Mouse (Mus musculus): Measurements from ENCODE around the gene Atp5l.

GRCm38 (mm10) chr9:44875476-44875875 is 45.1 kb downstream of the Atp5l start:
- TF ChIP-seq HCFC1 (IDR thresholded peaks at IDR 0.05; ENCODE audit: borderline replicate concordance, insufficient read depth, low read length) (no peak), MAFK (IDR thresholded peaks at IDR 0.05; ENCODE audit: insufficient read depth, low read depth, low read length) (no peak), ZC3H11A (IDR thresholded peaks at IDR 0.05; ENCODE audit: borderline replicate concordance, low read depth, low read length) (no peak)

Measured in ES-E14 (cell line).